Mouse (Mus musculus) heart, postnatal 4 days (tissue): ENCODE results near the gene Ehf. TPM values are rescaled to one million over a fixed set of nuclear protein-coding genes. Genes with fewer than 3 reads are reported as not detected.

Experiments
- DNase-seq: peaks from one replicate; pipeline ENCODE4 v3.0.0; 2021
- total RNA-seq, 2 experiments: library from RNA; stranded (reverse); gene quantifications; 2 replicates each; pipeline ENCODE4 v1.2.3; 2021

The Ehf gene
- total RNA-seq, 2 experiments from 2014 or later: not detected

DNA sequence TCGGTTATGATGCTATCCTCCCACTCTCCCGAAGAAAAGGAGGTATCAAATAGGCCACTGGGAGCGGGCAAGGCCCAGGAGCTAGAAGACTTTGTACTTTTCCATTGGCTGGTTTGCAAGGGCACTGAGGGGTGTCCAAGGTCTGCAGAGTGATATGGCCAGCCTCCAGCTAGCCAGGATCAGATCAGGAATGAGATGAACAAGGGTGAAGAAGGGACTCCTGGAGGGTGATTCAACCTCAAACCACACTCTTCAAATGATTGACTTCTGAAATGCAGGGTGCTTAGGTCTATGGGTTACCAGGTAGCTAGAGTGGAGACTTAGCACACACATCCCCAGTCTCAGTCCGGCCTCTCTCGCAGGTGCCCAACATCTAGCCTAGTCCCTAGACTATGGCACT is 9.3 kb downstream of the Ehf start:
- DNase-seq: no peak

DNA sequence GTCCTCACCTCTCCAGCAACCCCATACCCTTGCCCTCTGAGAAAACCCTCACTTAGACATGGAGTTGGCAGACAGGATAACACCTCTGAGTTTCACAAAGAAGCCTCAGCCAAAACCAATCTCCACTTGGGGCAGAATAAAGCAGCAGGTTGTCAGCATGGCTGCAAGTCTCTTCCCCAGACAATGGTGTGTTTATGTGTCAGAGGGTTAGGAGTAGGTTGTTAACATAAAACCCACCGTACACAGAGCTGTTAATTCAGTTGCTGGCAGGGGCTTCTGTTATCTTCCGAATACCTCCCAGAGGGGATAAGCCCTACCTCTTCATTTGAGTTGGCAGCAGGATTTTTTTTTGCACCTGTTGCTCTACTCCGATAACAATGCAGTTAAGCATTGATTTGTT is 9.9 kb downstream of the Ehf start:
- no peak for DNase-seq

DNA sequence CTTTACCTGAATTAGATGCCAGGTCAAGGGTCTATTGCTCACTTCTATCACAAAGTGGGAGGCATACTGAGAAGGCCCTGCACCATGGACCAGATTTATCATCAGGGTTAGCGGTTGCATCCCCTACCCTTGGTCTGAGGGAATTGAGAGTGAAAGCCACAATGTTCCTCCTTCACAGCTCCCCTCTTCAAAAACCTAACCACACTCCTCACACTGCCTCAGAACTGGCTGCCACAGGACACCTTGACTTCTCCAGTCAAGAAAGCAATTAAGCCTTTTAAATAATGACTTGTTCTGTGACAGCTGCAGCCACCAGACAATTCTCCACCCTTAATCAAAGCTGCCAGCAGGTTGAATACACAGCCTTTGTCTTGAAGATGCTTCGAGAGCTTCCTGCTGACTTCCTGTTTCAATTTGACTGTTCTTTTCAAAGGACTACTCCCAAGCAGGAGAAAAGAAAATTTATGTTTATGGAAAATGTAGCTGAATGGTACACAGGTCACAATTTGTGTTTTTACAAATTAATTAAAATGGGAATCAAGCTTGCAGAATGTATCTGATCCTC is 12.3 kb downstream of the Ehf start:
- no peak for DNase-seq

DNA sequence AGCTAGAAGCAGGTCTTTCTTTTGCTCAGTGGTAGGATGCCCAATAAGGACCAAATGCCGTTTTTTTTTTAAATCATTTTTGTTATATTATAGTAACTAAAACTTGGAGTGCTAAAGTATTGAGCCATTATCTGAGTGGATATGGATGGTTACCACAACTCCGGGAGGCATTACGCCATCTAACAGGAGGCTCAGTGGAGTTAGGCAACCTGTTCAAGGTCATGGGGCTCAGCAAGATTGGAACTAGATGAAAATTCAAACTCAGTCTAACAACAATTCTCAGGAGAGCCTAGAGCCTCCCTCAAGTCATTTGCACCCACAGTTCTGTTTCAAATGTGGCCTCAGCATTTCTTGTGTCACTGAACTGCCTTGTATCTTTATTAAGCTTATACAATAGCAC is 12.9 kb downstream of the Ehf start:
- DNase-seq: no peak

DNA sequence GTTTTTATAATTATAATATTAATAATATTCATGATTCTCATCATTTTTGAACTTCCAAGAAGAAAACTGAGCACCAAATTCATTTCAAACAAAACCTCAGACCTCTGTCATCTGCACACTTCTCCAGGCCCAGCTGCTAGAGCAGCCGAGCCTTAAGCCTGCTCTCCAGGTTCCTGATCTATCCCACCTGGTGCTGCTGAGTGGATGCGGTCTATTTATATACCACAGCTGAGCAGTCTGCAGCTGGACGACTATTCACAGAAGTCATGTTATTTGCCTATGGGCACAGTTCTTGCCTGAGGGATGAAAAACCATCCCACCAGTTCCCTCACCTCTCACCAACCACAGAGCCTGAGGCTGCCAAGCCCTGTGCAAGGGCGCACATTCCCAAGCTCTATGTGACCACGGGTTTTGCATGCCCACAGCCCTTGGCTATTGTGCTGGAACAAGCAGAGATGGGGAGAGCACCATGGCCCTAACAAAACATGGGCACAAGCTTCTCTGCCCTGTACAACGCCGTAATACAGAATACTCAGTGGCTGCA is 13.6 kb downstream of the Ehf start:
- DNase-seq: peak; percentile 10

DNA sequence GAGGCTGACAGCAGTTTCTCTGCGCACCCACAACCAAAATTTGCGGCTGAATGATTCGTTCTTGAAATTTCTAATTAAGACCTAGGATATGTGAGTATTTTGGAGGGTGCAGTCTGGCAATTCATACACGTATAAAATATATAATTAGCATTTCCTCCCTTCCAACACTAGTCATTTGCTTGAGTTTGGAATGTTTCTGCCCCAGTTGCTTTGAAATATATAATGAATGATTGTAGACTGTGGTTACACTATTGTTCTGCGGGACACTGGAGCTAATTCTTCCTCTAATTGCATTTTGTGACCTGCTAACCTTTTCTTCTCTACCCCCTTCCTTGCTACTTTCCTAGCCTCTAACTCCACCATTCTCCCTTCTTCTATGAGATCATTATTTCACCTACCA is 15.4 kb downstream of the Ehf start:
- DNase-seq: no peak

DNA sequence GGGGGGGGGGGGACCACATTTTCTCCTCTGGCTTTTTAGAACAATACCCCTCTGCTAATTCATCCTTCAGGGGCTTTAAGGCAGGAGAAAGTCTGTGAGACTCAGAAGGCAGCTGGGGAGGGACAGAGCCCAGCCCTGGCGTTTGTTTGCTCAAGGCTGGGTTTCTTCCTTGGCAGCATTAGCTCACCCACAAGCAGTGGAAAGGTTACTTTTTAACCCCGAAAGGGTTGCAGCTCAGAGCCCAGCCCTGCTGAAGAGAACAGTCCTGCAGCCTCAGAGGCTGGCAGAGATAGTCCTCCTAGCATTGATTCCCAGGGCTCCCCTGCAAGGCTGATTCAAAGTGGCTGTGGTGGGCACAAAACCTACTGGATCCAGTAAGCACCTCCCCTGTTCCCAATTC is 17.5 kb downstream of the Ehf start:
- DNase-seq: no peak

DNA sequence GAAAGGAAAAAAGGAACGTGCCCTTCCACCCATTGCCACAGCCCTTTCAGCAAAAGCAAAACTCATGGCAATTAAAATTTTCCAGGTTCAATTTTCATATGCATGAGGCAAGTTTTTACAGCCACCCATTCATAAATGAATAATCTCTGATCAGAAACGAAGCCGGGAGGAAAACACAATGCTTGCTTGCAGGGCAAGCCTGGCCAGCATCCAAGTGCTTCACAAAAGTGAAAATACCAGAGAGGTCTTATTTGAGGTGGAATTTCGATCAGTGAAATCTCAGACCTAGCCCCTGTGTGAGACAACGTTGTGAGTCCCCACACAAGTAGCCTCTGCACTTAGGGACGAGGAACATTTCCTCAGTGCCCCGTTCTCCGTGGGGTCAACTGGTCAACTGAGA is 19.3 kb downstream of the Ehf start:
- DNase-seq: no peak

DNA sequence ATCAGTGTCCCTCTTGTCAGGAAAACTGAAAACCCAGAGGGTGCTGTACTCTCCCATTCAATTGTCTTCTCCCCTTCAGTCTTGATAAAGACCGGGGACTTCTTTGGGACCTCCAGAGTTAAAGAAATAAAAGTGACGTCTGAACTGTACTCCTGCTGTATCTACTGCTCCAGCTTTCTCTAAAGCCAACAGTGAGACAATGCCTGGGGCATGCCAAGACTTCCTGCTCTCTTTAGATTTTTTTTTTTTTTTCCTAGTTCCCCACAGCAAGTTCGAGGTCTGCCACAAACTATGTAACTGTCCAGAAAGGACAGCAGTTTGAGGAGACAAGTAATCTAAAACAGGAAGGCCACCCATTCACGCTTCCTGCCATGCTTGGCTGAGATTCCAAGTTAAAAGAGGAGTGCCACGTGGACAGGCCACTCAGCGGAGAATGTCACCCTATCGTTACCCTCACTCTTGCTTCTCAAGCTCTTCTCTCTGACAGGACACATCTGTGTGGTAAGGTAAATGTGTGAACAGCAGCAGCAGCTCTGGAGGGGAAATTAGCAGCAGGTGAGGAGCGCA is 20.8 kb downstream of the Ehf start:
- DNase-seq: peak; percentile 26

DNA sequence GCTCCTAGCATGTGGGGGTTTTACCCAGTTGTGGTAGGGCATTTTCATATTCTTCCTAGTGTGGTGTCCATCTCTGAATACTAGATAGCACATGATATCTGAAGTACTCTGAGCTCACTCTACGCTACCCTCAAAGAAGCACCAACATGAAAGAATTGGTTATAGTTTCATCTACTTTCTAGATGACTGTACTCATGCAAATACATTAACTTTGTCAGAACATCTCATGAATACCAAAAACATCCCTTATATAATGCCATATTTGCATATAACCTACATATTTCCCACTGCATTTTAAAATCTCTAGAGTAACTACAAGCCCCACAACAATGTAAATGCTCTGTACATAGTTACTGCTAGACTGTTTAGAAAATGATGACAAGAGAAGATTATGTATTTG is 23.2 kb downstream of the Ehf start:
- no peak for DNase-seq

DNA sequence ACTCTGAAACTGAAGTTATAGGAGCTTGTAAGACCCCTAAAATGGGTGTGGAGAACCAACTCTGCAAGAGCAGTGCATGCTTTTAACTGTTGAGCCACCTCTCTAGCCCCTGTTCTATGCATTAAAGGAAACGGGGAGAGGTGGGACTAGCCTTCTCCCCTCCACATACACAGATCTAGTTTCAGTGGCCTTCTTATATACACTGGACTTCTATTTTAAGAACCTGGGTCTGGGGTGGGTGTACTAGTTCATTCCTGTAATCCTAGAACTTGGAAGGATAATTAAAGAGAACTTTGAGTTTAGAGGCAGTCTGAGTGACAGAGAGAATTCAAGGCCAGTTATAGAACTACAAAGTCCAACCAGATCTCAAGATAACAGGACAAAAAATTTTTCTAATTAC is 24.6 kb downstream of the Ehf start:
- no peak for DNase-seq

DNA sequence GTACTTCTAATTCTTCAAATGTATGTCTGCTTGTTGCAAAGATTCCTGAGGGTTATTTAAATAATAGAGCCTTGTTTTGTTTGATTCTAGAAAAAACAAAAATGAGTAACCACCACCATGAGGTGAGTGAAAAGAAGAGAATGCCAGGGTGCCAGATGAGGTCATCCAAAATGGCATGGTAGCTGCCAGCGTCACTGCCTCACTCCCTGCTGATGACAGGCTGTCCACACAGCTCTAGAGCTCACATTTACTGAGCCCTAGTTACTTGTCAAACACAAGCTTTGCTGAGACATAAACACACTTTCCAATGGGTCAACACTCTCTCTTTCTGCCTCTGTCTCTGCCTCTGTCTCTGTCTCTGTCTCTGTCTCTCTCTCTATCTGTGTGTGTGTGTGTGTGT is 25.3 kb downstream of the Ehf start:
- peak; percentile 46 for DNase-seq

DNA sequence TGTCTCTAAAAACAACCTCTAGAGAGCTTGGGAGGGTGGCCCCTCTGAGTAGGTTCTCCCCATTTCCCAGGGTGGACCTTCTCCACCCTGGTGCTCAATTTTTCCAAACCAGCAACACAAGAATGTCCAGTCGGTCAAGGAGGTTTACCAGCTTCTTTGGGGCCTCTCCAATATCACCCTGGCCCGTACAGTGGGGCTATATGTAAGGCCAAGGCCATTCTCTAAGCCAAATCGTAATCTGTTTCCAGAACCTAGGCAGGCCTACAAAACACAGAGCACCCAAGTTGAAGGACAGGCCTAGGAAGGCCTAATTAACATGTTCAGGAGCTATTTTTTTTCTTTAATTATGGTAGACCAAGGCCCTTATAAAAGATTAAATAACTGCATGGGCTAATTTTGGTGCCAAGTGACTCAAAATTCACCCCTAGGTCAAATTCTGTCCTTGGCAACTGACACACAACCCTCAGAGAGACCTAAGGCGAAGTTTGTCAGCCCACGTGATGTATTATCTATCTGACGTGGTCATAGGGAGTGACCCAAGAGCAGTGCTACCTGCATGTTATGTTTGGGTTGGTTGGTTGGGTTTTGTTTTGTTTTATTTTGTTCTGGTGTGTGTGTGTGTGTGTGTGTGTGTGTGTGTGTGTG is 27.6 kb downstream of the Ehf start:
- DNase-seq: no peak

DNA sequence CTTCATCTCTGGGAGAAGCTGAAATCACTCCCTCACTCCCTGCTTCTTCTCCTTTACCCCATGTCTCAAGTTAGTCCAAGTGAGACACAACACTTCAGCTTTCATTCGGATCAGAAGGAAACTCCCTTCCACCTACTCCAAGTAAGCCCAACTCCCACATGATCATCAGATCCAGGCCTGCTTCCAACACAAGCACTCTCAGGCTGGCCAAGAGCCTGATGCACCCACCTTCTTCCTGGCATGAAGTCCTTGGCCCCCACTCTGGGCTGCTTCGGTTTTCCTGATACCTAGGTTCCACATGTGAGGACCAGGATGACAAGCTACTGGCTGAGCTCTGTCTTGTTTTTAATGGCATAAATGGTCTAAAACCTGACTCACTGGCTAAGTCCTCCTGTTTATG is 28.3 kb downstream of the Ehf start:
- DNase-seq: no peak

DNA sequence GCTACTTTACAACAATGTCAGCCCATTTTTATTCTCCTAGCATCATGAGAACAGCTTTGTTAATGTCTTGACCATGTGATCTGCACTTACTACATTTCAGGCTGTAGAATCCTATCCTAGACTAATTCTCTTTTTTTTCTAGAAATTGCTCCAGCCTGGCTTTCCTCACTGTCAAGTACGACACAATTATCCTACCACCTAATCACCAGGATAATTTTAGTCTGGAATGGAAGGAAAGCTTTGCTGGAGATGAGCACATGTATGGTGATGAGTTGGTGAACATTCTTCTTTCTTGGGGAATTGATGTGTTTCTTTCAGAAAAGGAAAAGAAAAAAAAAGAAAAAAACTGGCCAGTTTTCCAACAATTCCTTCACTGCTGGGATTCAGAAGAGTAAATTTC is 28.8 kb downstream of the Ehf start:
- no peak for DNase-seq

DNA sequence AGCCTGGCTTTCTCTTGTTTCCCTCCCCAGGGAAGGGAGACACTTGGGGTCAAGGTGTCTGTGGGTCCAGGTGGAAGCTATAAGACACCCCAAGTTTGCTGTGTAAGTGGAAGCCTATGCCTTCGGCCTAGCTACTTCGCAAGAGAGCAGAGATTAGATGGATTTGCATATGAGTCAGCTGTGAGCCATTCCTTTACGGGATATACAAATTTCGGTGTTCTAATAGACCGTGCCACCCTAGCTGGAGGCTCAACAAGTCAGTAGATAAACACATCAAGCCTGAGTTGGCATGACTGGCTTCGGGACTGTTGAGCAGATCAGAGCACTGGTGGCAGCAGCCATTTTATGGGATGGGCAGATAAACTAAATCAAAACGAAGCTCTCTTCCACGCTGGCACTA is 31.6 kb downstream of the Ehf start:
- no peak for DNase-seq

DNA sequence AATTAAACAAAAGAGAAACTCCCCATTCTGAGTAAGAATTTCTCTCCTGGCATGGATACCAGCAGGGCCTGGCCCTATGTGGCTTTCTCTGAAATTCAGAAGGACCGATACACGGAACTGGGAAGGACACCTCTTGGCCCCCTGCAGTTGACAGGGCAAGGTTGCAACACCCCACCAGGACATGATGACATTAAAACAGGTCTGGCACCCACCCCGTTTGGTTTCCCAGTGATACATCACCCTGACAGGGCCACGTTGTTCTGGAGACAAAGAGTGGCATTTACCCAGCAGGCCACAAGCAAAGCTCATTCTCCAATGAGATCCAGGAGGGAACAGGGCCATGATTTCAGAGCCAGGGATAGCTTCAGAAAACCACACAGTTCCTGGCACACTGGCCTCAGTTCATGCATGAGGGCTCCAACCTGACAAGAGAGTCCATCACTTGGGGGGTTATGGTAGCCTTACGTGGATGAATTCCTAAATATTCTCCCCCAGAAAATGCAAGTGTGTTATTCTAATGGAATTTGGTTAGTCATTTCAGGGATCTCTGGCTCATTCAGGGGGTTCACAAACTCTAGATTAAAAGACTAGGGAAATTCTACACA is 32.4 kb downstream of the Ehf start:
- no peak for DNase-seq

DNA sequence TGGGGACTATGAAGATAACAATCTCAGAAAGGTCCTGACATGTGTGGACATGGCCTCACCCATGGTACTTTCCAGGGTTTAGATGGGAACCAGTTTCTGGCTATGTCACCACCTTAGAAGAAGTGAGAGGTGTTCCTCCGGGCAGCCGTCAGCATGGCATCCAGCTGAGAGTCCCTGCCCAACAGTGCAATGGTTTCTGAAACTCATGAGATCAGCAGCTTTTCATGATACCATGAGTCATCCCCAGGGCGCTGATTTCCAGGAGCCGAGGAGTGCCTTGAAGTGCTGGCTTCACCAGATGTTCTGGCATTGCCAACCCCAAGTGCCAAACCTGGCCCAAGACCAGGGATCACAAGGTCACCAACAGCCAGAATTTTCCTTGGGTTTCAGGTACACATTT is 64.0 kb downstream of the Ehf start:
- no peak for DNase-seq

DNA sequence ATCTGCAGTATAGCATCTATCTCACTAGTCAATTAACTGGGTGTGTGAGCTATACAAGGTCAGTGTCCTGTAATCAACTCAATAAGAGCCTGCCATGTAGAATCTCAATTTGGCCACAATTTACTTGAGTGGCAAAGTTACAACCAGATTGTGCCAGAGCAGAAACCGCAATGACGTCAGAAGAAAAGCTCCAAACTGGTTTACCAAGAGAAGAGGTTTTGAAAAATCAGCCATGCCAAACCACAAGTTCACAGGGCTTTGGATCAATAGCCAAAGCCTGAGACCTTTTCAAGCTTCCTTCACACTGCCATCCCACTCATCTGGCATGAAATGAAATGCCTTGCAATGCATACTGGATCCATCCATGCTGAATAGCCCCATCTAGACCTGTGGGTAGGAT is 76.3 kb downstream of the Ehf start:
- DNase-seq: no peak

DNA sequence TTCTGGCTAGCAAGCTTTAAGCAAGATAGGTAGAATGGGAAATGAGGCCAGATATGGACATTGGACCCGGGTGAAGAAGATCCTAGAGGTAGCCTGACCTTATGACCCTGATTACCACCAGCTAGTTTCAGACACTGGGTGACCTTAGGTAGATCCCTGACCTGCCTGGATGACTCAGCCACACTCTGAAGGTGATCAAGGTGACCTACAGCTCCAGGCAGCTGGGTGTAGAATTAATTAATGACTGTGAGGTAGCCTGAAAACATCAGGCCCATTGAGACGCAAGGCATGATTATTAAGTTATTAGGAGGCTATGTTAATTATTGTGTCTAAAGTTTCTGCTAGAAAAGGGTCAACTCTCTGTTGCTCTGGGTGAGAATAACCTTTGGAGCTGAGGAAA is 82.2 kb downstream of the Ehf start:
- no peak for DNase-seq

DNA sequence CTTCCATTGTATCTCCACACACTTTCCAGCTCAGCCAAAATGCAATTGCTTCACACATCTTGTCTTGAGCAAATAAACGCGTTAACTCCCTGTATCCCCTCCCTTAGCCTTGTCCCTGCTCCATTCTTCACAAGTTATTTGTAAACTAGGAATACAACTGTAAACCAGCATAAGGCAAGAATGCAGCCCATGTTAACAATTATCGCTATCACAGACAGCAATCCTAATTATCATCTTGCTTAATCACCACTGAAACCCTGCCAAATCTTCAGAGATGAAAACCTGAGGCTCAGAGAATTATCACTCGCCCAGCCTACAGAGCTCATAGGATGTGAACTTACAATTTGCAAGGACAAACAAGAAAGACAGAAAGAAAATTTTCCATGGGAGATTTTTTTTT is 84.8 kb downstream of the Ehf start:
- DNase-seq: no peak

DNA sequence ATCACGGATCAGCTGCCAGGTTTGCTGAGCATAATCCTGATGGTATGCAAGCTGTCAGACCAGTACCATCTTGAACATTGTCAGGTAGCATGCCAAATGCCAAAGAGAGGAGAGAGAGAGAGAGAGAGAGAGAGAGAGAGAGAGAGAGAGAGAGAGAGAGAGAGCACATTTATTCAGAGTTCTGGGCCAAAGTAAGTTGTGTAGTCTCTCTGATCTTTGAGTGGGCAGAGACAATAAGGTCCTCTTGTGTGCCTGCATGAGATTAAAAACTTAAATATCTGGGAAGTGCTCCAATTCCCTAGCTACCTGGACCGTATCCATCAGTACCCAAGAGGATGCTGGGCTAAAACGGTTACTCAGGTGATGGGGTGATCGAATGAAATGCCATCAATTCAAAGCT is 87.3 kb downstream of the Ehf start:
- DNase-seq: no peak

DNA sequence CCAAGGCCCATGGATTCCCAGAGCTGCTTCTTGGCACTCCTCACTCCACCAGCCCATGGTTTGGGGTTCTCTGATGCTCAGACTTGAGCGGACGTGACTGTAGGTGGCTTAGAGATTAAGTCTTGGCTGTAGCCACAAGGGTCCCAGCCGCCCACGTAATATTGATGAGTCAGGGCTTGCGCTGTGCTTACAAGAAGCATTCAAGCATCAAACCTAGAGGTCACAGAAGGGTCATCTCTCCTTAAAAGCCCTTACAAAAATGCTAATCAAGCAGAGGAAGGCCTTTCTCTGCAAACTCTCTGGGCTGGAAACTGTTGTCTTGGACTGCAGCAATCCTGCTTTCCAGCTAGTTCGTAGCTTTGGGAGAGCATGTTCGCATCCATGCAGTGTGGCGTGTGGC is 88.2 kb downstream of the Ehf start:
- no peak for DNase-seq

DNA sequence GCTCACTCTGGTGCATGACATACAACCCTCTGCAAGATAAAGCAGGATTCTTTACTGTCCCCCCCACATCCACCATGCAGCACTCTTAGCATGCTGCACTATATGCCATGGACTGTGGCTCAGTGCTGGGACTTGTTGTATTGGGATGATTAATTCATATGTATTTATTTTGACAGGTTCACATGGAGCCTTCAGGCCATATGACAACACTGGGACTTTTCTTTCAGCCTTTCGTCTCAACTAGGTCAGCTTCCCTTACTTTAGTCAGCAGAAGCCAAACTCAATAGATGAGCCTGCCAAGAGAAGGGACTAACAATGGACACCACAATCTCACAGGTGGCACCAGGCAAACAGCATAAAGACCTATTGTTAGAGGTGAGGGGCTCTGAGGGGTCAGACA is 89.5 kb downstream of the Ehf start:
- no peak for DNase-seq
